Mouse (Mus musculus) spleen, adult 2 months (tissue): ENCODE measurements around the gene Unc5b. TPM values are rescaled to one million over a fixed set of nuclear protein-coding genes. Genes with fewer than 3 reads are reported as not detected.

ENCODE experiments used
- DNase-seq, 2 experiments: peaks; one replicate each; pipeline versions ENCODE4 v3.0.0 to v3.0.0-alpha.2; 2012 to 2021; ENCODE audit warnings: low spot score in 2 of 2, low read depth in 1 of 2
- H3K27ac ChIP-seq: fragments of 200-500 bp; 2 replicates; pipeline ENCODE4 v1.5.1; 2012; ENCODE audit warnings: low read length, inconsistent platforms; ENCODE audit not compliant: insufficient read depth
- H3K27me3 ChIP-seq: fragments of 200-500 bp; 2 replicates; pipeline ENCODE4 v1.6.1; 2012; ENCODE audit warnings: mild to moderate bottlenecking, moderate library complexity, low read length, inconsistent platforms; ENCODE audit not compliant: control insufficient read depth, insufficient read depth
- H3K36me3 ChIP-seq: fragments of 200-500 bp; 2 replicates; pipeline ENCODE4 v1.6.1; 2012; ENCODE audit warnings: mild to moderate bottlenecking, low read length, inconsistent platforms; ENCODE audit not compliant: control insufficient read depth, insufficient read depth
- H3K4me1 ChIP-seq: fragments of 200-500 bp; 2 replicates; pipeline ENCODE4 v1.6.1; 2011; ENCODE audit warnings: inconsistent platforms; ENCODE audit not compliant: control insufficient read depth, insufficient read depth, insufficient read length
- H3K4me3 ChIP-seq: fragments of 200-500 bp; 2 replicates; pipeline ENCODE4 v1.5.1; 2011; ENCODE audit warnings: mild to moderate bottlenecking, inconsistent platforms; ENCODE audit not compliant: insufficient read depth, insufficient read length; ENCODE audit errors: extremely low read depth
- CTCF ChIP-seq: fragments of 200-500 bp; IDR thresholded peaks from 2 replicates; pipeline ENCODE4 v1.5.1; 2011; ENCODE audit warnings: mild to moderate bottlenecking, inconsistent platforms; ENCODE audit not compliant: insufficient read depth, insufficient read length, insufficient replicate concordance; ENCODE audit errors: extremely low read depth
- POLR2A ChIP-seq: fragments of 200-500 bp; IDR thresholded peaks from 2 replicates; pipeline ENCODE4 v1.6.1; 2011; ENCODE audit warnings: low read depth, low read length, inconsistent platforms
- WGBS: fragments of 180-500 bp; shearing (Covaris S2); methylation state at CpG from one replicate; pipeline ENCODE4 v1.1.7; 2018; 5-methylcytosine and 5-hydroxymethylcytosine counted together
- polyA plus RNA-seq: library from polyadenylated mRNA; depleted of rRNA; stranded (reverse); fragments of >200 nt; gene quantifications from 2 replicates; pipeline ENCODE4 v1.2.3, GENCODE M21; 2012

Gene Unc5b
- polyA plus RNA-seq, 1 experiment = 3.8 TPM

- H3K27me3 ChIP-seq = no peaks in the 10 kb centered on the region
- DNase-seq = no peak
- TF ChIP-seq CTCF (no peak), POLR2A (no peak)
- H3K4me1 ChIP-seq = no peaks in the 10 kb centered on the region
- 26% methylated on average over 11 of the region's 11 CpGs for WGBS
- no peak overlapping the region for H3K4me3 ChIP-seq
- no peaks in the 10 kb centered on the region for H3K36me3 ChIP-seq
- no peak overlapping the region for H3K27ac ChIP-seq
These were observed 30.0 kb downstream of the Unc5b start for GRCm38 (mm10) chr10:60801168-60801897.

DNA sequence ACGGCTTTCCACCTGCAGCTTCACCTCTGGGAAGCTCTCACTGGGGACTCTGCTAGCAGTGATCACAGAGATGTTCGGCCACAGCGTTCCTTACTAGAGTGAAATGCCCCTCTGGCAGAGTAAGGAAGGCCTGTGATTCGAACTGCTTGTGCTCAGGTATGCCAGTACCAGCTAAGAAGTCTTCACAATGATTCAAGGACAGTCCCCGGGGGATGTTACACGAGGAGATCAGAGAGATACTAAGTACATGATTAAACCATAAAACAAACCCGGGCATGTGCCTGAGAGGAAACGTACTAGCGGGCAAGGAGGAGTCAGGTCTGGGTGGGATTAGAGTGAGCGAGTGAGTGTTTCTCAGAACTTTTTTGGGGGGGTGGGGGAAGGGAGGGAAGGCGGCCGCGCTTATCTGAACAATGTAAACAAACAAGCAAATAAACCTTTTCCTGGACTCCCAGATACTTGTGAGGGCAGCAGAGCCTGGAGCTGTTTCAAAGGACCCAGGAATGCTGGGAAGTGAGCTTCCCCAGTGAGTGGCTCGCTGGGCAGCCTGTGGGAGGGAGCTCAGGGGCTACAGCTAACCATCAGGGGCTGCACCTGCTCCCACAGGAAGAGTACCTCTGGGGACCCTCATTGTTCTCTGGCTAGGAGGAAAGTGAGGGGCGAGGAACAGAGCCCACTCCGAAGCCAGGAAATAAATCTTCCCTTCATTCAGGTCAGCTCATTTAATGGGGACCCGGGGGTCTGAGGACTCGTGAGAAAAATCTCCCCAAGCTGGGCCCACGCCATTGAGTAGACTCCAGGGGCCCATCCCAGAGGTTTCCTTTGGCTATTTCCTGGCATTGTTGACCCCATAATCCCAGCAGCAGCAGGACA lies 30.9 kb downstream of the Unc5b start:
- no peaks in the 10 kb centered on the region for H3K27me3 ChIP-seq

DNA sequence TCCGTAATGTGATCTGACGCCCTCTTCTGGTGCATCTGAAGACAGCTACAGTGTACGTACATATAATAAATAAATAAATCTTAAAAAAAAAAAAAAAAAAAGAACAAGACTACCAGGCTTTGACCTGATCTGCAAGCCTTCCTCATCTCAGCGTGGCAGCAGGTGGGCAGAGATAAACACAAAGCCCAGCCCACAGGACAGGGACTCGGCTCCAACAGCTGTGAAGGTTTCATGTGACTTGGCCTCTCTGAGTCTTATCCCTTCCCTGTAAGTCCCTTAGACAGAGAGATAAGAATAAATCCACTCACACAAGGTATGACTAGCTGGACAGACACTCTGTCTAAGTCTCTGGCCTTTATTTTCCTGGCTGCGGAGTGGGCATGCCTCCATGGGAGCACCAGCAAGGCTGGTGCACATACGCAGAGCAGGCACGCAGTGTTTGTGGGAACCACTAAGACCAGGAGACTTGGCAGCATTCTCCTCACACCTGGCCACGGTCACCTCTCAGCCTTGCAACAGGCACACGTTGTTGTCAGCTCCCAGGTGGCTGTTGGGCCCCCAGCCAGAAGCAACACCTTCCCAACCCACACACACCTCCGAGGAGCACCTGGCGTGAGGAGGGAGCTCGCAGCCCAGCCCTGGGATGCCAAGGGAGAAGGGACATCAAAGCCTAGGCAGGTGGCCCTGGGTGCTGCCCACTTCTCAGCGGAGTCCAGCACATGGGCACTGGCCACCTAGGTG lies 33.5 kb downstream of the Unc5b start:
- no peak for TF ChIP-seq CTCF
- no peak for TF ChIP-seq POLR2A
- Histone ChIP-seq H3K27me3 (no peaks in the 10 kb centered on the region), H3K36me3 (no peaks in the 10 kb centered on the region), H3K4me1 (no peaks in the 10 kb centered on the region), H3K4me3 (no peak overlapping the region), H3K27ac (no peak overlapping the region)
- no peak for DNase-seq
- WGBS = 87% methylated on average over 14 of the region's 14 CpGs

More for the DNA sequence above, 30.9 kb downstream of the Unc5b start:
- H3K4me1 ChIP-seq = no peaks in the 10 kb centered on the region
- no peak overlapping the region for H3K4me3 ChIP-seq
- H3K27ac ChIP-seq = no peak overlapping the region
- TF ChIP-seq POLR2A = no peak
- TF ChIP-seq CTCF = no peak
- no peaks in the 10 kb centered on the region for H3K36me3 ChIP-seq
- WGBS = 23% methylated on average over 19 of the region's 19 CpGs
- no peak for DNase-seq

- 70% methylated on average over 7 of the region's 7 CpGs for WGBS
- Histone ChIP-seq H3K27ac (no peak overlapping the region), H3K4me3 (no peak overlapping the region), H3K36me3 (no peaks in the 10 kb centered on the region), H3K27me3 (no peaks in the 10 kb centered on the region), H3K4me1 (no peaks in the 10 kb centered on the region)
- no peak for TF ChIP-seq CTCF
- TF ChIP-seq POLR2A = no peak
- DNase-seq = no peak
These were observed 34.9 kb downstream of the Unc5b start for GRCm38 (mm10) chr10:60796474-60796873.

DNA sequence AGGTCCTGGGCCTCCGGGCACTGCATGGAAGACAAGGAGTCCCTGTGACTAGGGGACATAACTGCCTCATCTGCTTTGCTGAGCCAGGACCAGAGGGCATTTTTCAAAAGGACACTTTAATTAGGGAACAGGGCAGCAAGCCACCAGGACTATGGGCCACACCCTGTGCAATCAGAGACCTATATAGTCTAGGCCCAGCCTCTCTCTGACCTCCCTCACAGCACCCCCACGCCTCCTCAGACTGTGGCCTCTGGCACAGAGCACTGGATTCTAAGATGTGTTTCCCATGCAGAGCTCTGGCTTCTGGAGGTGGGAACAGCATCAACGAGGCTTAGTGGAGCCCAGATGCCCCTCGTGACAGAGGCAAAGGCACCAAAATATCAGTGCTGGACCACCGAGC lies 35.4 kb downstream of the Unc5b start:
- H3K4me3 ChIP-seq = no peak overlapping the region
- H3K36me3 ChIP-seq = no peaks in the 10 kb centered on the region
- no peaks in the 10 kb centered on the region for H3K4me1 ChIP-seq
- no peak for DNase-seq
- TF ChIP-seq CTCF (no peak), POLR2A (no peak)
- H3K27me3 ChIP-seq = no peaks in the 10 kb centered on the region
- 83% methylated on average over 5 of the region's 5 CpGs for WGBS
- H3K27ac ChIP-seq = no peak overlapping the region

DNA sequence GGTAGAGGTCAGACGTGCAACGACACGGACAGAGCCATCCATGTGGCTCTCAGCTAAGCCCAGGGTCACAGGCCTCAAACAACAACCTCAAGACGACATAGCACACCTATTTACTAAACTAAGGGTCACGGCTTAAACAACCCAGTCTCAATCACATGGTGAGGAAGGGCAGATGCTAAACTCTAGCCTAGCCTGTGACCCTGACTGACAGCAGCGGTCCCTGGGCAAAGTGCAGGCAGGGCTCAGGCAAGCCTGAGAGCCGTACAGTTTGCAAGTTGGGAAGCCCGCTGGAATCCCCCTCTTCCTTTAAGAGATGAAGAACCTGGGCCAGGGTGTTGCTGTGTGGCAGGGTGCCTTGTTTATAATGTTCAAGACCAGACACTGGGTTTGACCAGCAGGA lies 36.6 kb downstream of the Unc5b start:
- no peaks in the 10 kb centered on the region for H3K4me1 ChIP-seq
- TF ChIP-seq POLR2A = no peak
- no peak for TF ChIP-seq CTCF
- no peaks in the 10 kb centered on the region for H3K36me3 ChIP-seq
- no peak for DNase-seq
- no peak overlapping the region for H3K27ac ChIP-seq
- H3K4me3 ChIP-seq = no peak overlapping the region
- WGBS = 89% methylated on average over 8 of the region's 8 CpGs
- no peaks in the 10 kb centered on the region for H3K27me3 ChIP-seq
